Mouse (Mus musculus): ENCODE results near the gene Srp54b.
"Not testable (repeated sequence)": the region's sequence is repeated elsewhere in the genome, so short reads cannot be mapped to it uniquely, and the experiment has no call there.

DNA sequence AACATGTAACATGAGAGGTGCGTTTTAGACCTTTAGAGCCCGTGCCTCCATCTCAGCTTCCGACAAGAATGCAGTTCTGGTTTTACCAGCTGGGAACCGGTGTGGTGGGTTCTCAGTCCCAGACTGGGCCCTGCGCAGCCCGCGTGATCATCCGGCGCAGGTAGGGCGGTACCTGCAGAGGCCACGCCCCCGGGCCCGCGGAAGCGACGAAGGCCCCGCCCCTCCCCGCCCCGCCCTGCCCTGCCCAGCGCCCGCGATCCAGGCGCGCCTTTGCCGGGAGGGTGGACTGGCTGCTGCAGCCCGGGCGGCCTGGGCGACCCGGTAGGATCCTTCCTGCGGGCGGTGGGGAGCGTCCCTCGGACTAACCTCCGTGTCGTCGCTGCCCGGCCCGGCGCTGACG, 44.4 kb downstream of the Srp54b start, which contains the start of gene 1700047I17Rik2:
- TF ChIP-seq ZC3H11A (IDR thresholded peaks at IDR 0.05; ENCODE audit: borderline replicate concordance, low read depth, low read length); CHD2 (IDR thresholded peaks at IDR 0.05; ENCODE audit: low read depth, low read length); MAFK (IDR thresholded peaks at IDR 0.05; ENCODE audit: insufficient read depth, low read depth, low read length): not testable (repeated sequence)
